Mouse (Mus musculus) heart, adult 2 months (tissue): Measurements from ENCODE around the gene Usp49. TPM values are rescaled to one million over a fixed set of nuclear protein-coding genes. Genes with fewer than 3 reads are reported as not detected.

ENCODE experiments used
- DNase-seq, 2 experiments: peaks; one replicate each; pipeline ENCODE4 v3.0.0; 2021
- H3K27ac ChIP-seq: fragments of 200-600 bp; 2 replicates; pipeline ENCODE4 v1.8.1; 2022
- H3K27me3 ChIP-seq: fragments of 200-500 bp; 2 replicates; pipeline ENCODE4 v1.6.1; 2012; ENCODE audit warnings: mild to moderate bottlenecking, low read length, inconsistent platforms, mixed read lengths; ENCODE audit not compliant: control insufficient read depth, insufficient read depth
- H3K36me3 ChIP-seq: fragments of 200-500 bp; 2 replicates; pipeline ENCODE4 v1.6.1; 2012; ENCODE audit warnings: low read length, inconsistent platforms; ENCODE audit not compliant: control insufficient read depth, insufficient read depth
- H3K4me1 ChIP-seq: fragments of 200-500 bp; 2 replicates; pipeline ENCODE4 v1.6.1; 2011; ENCODE audit warnings: low read length; ENCODE audit not compliant: control insufficient read depth, insufficient read depth
- H3K4me3 ChIP-seq: fragments of 200-600 bp; 2 replicates; pipeline ENCODE4 v1.8.1; 2022
- H3K79me2 ChIP-seq: fragments of 200-500 bp; replicated peaks from 2 replicates; pipeline ENCODE4 v1.6.1; 2012; ENCODE audit warnings: mild to moderate bottlenecking, inconsistent platforms, low read length, moderate library complexity, mixed read lengths; ENCODE audit not compliant: control insufficient read depth, insufficient read depth
- H3K9ac ChIP-seq: fragments of 200-500 bp; 2 replicates; pipeline ENCODE4 v1.6.1; 2012; ENCODE audit warnings: low read depth, mild to moderate bottlenecking, control low read depth, inconsistent platforms, low read length, mixed read lengths
- CTCF ChIP-seq: fragments of 200-600 bp; IDR thresholded peaks from 2 replicates; pipeline ENCODE4 v1.8.1; 2022; ENCODE audit warnings: antibody characterized with exemption, mild to moderate bottlenecking, moderate library complexity
- EP300 ChIP-seq: fragments of 200-500 bp; IDR thresholded peaks from 2 replicates; pipeline ENCODE4 v1.6.1; 2011; ENCODE audit warnings: low read depth, low read length, control low read depth; ENCODE audit not compliant: insufficient read depth
- POLR2A ChIP-seq: fragments of 200-500 bp; IDR thresholded peaks from 2 replicates; pipeline ENCODE4 v1.6.1; 2011; ENCODE audit warnings: mild to moderate bottlenecking, low read depth, low read length, control low read depth; ENCODE audit not compliant: insufficient read depth
- whole genome bisulfite sequencing: fragments of 180-500 bp; shearing (Covaris S2); methylation state at CpG from one replicate; pipeline ENCODE4 v1.1.7; 2018; 5-methylcytosine and 5-hydroxymethylcytosine counted together
- intact Hi-C: fragments of 180-260 bp; cut with DNase I; formaldehyde crosslinking; loops from one replicate; pipeline ENCODE4 v1.15.1; 2025
- polyA plus RNA-seq: library from polyadenylated mRNA; depleted of rRNA; stranded (reverse); fragments of >200 nt; gene quantifications from 2 replicates; pipeline ENCODE4 v1.2.3, GENCODE M21; 2012
- total RNA-seq, 2 experiments: library from RNA; stranded (reverse); gene quantifications; 2 replicates each; pipeline ENCODE4 v1.2.3; 2021

Usp49 gene
- total and polyA plus RNA-seq, 3 experiments, result 2.9 to 3.6 (median 3.4) TPM

DNA sequence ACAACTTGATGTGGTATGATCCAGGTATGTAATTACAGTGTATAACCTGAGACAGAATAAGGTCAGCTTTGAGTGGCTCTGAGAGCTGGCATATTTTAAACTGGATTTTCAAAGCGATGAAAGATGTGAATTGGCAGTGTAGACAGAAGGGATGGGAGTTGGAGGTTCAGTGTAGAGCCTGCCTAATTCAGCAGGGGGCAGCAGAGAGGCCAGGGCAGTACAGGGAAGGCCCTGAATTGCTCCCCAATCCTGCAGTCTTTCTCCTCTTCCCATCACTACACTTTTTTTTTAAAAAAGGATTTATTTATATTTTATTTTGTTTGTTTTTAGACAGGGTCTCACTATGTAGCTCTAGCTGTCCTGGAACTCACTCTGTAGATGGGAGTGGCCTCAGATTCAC lies 16.5 kb upstream of the Usp49 start:
- Histone ChIP-seq H3K27me3 (no peaks in the 10 kb centered on the region), H3K4me3 (no peak overlapping the region), H3K4me1 (peaks cover 5% of the 10 kb centered on the region), H3K36me3 (no peaks in the 10 kb centered on the region; the same call in 1 of the 2 replicates), H3K27ac (no peak overlapping the region), H3K79me2 (no peaks in the 10 kb centered on the region; the same call in 1 of the 2 replicates), H3K9ac (no peak overlapping the region)
- intact Hi-C loops, result loop anchor here (2.0 to 10.0 kb wide), 2 partner anchors 63 to 249 kb away; partner anchors contain the start of gene Mrps10
- peak in 1 of 2 experiments; percentile 57 for DNase-seq
- 72% methylated on average over 1 of the region's 1 CpGs for WGBS
- TF ChIP-seq CTCF (peak; percentile 93), EP300 (no peak), POLR2A (no peak)

DNA sequence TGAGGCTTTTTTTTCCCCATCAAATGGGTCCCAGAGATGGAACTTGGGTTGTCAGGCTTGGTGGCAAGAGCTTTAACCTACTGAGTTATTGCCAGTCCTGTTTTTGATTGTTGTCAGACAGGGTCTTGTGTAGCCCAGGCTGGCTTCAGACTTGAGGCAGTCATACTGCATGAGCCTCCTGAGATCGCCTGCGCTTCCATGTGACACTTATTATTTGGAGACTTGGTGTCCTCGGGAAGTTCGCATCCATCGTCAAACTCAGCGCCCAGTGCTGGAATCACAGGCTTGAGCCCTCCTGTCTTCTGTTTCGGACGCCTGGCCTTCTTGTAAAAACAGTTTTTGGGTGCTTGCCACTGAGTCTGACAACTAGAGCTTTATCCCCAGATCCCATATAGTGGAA lies 14.4 kb upstream of the Usp49 start:
- Histone ChIP-seq H3K4me3 (no peak overlapping the region), H3K79me2 (no peaks in the 10 kb centered on the region; the same call in 1 of the 2 replicates), H3K27me3 (no peaks in the 10 kb centered on the region), H3K27ac (no peak overlapping the region), H3K4me1 (peaks cover 3% of the 10 kb centered on the region; the same call in 1 of the 2 replicates), H3K36me3 (no peaks in the 10 kb centered on the region), H3K9ac (no peak overlapping the region)
- intact Hi-C loops, result loop anchor here (10.0 kb wide), 1 partner anchor 251 kb away; the partner anchor contains the start of gene Mrps10
- TF ChIP-seq EP300 (no peak), CTCF (no peak), POLR2A (no peak)
- no peak for DNase-seq
- WGBS, result 93% methylated on average over 8 of the region's 8 CpGs

DNA sequence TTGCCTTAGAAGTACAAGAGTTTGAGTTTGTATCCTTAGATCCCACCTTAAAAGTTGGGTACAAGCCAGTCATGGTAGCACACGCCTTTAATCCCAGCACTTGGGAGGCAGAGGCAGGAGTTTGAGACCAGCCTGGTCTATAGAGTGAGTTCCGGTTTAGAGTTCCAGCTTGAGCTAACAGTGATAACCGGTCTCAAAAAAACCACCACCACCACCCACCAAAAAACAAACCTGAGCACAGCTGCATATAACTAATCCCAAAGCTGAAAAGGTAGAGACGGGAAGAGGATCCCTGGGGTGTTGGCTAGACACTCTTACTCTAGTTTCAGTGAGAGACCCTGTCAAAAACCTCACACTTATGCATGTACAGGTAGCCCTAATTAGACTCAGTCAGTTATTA lies 13.8 kb upstream of the Usp49 start:
- intact Hi-C loops, result loop anchor here (10.0 kb wide), 1 partner anchor 252 kb away; the partner anchor contains the start of gene Mrps10
- Histone ChIP-seq H3K79me2 (no peaks in the 10 kb centered on the region; the same call in 1 of the 2 replicates), H3K9ac (no peak overlapping the region), H3K27me3 (no peaks in the 10 kb centered on the region), H3K36me3 (no peaks in the 10 kb centered on the region), H3K4me1 (peaks cover 3% of the 10 kb centered on the region; the same call in 1 of the 2 replicates), H3K4me3 (no peak overlapping the region), H3K27ac (no peak overlapping the region)
- WGBS, result 86% methylated on average over 4 of the region's 4 CpGs
- DNase-seq, result no peak
- no peak for TF ChIP-seq CTCF
- TF ChIP-seq POLR2A, result no peak
- no peak for TF ChIP-seq EP300

DNA sequence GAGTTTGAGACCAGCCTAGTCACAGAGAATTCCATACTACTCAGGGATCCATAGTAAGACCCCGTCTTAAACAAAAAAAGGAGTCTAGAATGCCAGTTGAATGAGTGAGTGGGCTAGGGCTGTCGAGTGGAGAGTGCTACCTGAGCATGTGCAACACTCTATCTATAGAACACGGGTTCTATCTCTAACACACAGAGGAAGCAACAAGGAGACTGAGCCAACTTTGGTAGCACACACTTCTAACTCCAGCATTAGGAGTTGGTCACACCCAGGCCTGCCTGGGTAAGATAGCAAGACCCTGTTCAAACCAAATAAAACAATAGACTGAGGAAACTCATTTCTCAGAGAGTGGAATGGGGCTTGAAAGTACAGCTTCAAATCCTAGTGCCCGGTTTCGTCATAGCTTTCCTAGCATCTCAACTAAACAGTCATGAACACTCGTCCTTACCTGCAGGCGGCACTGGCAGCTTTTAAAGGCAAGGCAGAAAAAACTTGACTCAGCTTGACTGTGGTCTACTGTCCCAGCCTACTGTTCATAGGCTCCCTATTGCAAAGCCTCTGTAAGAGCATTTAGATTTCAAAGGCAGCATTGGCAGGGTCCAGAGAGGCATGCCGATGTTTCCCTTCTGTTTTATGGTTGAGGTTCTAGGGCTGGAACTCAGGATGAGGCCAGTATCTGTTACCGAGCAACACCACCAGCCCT lies 12.7 kb upstream of the Usp49 start:
- H3K27me3 ChIP-seq, result no peaks in the 10 kb centered on the region
- H3K4me1 ChIP-seq, result peaks cover 3% of the 10 kb centered on the region; the same call in 1 of the 2 replicates
- TF ChIP-seq POLR2A (no peak), EP300 (no peak), CTCF (no peak)
- H3K27ac ChIP-seq, result no peak overlapping the region
- H3K4me3 ChIP-seq, result no peak overlapping the region
- WGBS, result 84% methylated on average over 9 of the region's 9 CpGs
- intact Hi-C loops, result loop anchor here (10.0 kb wide), 1 partner anchor 253 kb away; the partner anchor contains the start of gene Mrps10
- H3K79me2 ChIP-seq, result no peaks in the 10 kb centered on the region; the same call in 1 of the 2 replicates
- no peaks in the 10 kb centered on the region for H3K36me3 ChIP-seq
- no peak for DNase-seq
- no peak overlapping the region for H3K9ac ChIP-seq

DNA sequence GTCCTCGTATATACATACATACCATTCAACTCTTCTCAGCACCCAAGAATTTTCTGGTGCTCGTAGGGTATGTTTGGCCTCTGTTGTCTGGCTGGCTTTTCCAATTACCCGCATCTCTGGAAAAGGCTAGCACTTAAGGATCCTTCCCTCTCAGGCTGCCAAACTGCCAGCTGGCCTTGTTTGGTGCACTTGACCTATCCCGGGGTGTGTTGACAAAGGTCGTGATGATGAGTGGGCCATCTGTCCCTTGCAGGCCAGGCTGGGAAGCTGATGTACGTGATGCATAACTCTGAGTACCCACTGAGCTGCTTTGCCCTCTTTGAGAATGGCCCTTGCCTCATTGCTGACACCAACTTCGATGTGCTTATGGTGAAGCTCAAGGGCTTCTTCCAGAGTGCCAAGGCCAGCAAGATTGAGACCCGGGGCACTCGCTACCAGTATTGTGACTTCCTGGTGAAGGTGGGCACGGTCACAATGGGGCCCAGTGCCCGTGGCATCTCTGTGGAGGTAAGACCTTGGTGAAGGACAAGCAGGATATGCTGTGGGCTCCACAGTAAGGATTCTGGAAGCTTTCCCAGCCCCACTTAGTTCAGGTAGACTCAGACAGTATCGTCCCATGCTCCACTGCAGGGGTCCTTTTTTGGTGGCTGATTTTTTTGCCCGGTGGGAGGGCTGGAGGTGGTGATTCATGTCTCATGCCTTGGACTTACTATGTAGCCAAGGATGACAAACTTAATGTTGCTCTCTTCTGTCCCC lies 11.8 kb upstream of the Usp49 start:
- WGBS, result 86% methylated on average over 13 of the region's 13 CpGs
- Histone ChIP-seq H3K4me1 (no peaks in the 10 kb centered on the region), H3K36me3 (no peaks in the 10 kb centered on the region), H3K9ac (no peak overlapping the region), H3K27ac (no peak overlapping the region), H3K4me3 (no peak overlapping the region), H3K79me2 (no peaks in the 10 kb centered on the region; the same call in 1 of the 2 replicates), H3K27me3 (no peaks in the 10 kb centered on the region)
- intact Hi-C loops, result loop anchor here (10.0 kb wide), 1 partner anchor 254 kb away; the partner anchor contains the start of gene Mrps10
- TF ChIP-seq CTCF, result no peak
- TF ChIP-seq POLR2A, result no peak
- no peak for TF ChIP-seq EP300
- peak in 1 of 2 experiments; percentile 14 for DNase-seq
